Mouse (Mus musculus): ENCODE data around the gene Atp2c1. TPM values are rescaled to one million over a fixed set of nuclear protein-coding genes. Genes with fewer than 3 reads are reported as not detected.

Gene Atp2c1
- polyA plus RNA-seq, 1 experiment from 2014 or later, result 97.1 TPM

Other genes with a start within 250 kb of the Atp2c1 start
- gene Aste1, start 131.9 kb downstream of the Atp2c1 start, polyA plus RNA-seq (2015; fragmentation: Nextera tagmentation; extraction: Ambion mirVana), result 12.0 and 13.2 TPM in 2 replicates
- 2.2 and 2.5 TPM in 2 replicates for gene Nek11, start 131.8 kb downstream of the Atp2c1 start, polyA plus RNA-seq (2015; fragmentation: Nextera tagmentation; extraction: Ambion mirVana)
- gene Pik3r4, start 115.7 kb upstream of the Atp2c1 start, polyA plus RNA-seq (2015; fragmentation: Nextera tagmentation; extraction: Ambion mirVana), result 19.4 and 20.7 TPM in 2 replicates

All from neural tube, embryonic 13.5 days (tissue).